Mouse (Mus musculus) stomach, postnatal 0 days (tissue): ENCODE data around the gene Zfp961. TPM values are rescaled to one million over a fixed set of nuclear protein-coding genes. Genes with fewer than 3 reads are reported as not detected.
"Not testable (repeated sequence)": the region's sequence is repeated elsewhere in the genome, so short reads cannot be mapped to it uniquely, and the experiment has no call there.

ENCODE experiments used
- ATAC-seq: fragments of 200-750 bp; cut with Nextera tagmentation; 2 replicates; pipeline ENCODE4 v1.8.0; 2017; ENCODE audit not compliant: low FRiP score, low TSS enrichment
- DNase-seq: peaks from one replicate; pipeline ENCODE4 v3.0.0-alpha.2; 2016; ENCODE audit warnings: low spot score
- H3K27ac ChIP-seq: fragments of 300-500 bp; sonication (generic); replicated peaks from 2 replicates; pipeline ENCODE4 v1.5.1; 2014; ENCODE audit warnings: mild to moderate bottlenecking, control low read depth
- H3K27me3 ChIP-seq: fragments of 300-500 bp; sonication (generic); 2 replicates; pipeline ENCODE4 v1.6.1; 2014; ENCODE audit warnings: low read length; ENCODE audit not compliant: control insufficient read depth, insufficient read depth
- H3K36me3 ChIP-seq: fragments of 300-500 bp; sonication (generic); 2 replicates; pipeline ENCODE4 v1.6.1; 2014; ENCODE audit warnings: low read length, mixed read lengths; ENCODE audit not compliant: control insufficient read depth, insufficient read depth
- H3K4me1 ChIP-seq: fragments of 300-500 bp; sonication (generic); replicated peaks from 2 replicates; pipeline ENCODE4 v1.6.1; 2014; ENCODE audit warnings: antibody characterized with exemption; ENCODE audit not compliant: control insufficient read depth, insufficient read depth
- H3K4me2 ChIP-seq: fragments of 300-500 bp; sonication (generic); replicated peaks from 2 replicates; pipeline ENCODE4 v1.6.1; 2014; ENCODE audit warnings: low read depth, mild to moderate bottlenecking, control low read depth, moderate library complexity
- H3K4me3 ChIP-seq: fragments of 300-500 bp; sonication (generic); 2 replicates; pipeline ENCODE4 v1.5.1; 2014; ENCODE audit warnings: low read depth, low read length, control low read depth
- H3K9ac ChIP-seq: fragments of 300-500 bp; sonication (generic); 2 replicates; pipeline ENCODE4 v1.6.1; 2014; ENCODE audit warnings: mild to moderate bottlenecking, low read length, control low read depth, mixed read lengths
- H3K9me3 ChIP-seq: fragments of 300-500 bp; sonication (generic); 2 replicates; pipeline ENCODE4 v1.6.1; 2016; ENCODE audit warnings: low read length; ENCODE audit not compliant: control insufficient read depth
- CTCF ChIP-seq: IDR thresholded peaks from 2 replicates; pipeline ENCODE4 v1.5.1; 2016; ENCODE audit warnings: antibody characterized with exemption, low read depth, mild to moderate bottlenecking, moderate library complexity
- EP300 ChIP-seq: optimal IDR thresholded peaks from 2 replicates; pipeline ENCODE3; 2016; ENCODE audit warnings: antibody characterized with exemption
- WGBS: fragments of 180-500 bp; shearing (Covaris S2); extraction: QIAGEN DNeasy Blood & Tissue Kit; methylation state at CpG from one replicate; pipeline ENCODE4 v1.1.7; 2014; 5-methylcytosine and 5-hydroxymethylcytosine counted together
- polyA plus RNA-seq: library from polyadenylated mRNA; unstranded; fragments of >200 nt; fragmentation: Nextera tagmentation; extraction: Ambion mirVana; gene quantifications from 2 replicates; pipeline ENCODE4 v1.2.1, GENCODE M21; 2015

Gene Zfp961
- polyA plus RNA-seq, 1 experiment from 2014 or later = 11.2 TPM

DNA sequence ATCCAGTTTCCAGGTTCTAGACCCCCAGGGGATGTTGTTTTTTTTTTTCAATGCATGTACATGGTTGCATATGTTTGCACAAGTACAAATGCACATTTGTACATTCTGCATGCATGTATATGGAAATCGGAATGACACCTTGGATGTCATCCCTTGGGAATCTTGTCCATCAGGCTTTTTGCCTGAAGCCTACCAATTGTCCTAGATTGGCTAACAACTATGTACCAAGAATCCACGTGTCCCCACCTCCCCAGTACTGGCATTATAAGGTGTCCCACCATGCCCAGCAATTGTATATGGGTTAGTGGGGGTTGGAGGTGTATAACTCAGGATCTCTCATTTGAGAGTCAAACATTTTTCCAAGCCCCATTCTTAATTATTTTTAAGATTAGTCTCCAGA, 38.6 kb upstream of the Zfp961 start:
- no peak for DNase-seq
- H3K4me1 ChIP-seq = no peaks in the 10 kb centered on the region
- no peaks in the 10 kb centered on the region for H3K27me3 ChIP-seq
- no peak for ATAC-seq
- H3K27ac ChIP-seq = no peak overlapping the region
- TF ChIP-seq EP300 (no peak), CTCF (no peak)
- 74% methylated on average over 2 of the region's 2 CpGs for WGBS
- H3K9me3 ChIP-seq = no peaks in the 10 kb centered on the region
- H3K4me2 ChIP-seq = no peak overlapping the region
- peaks cover 3% of the 10 kb centered on the region; the same call in 1 of the 2 replicates for H3K36me3 ChIP-seq
- H3K4me3 ChIP-seq = no peak overlapping the region
- H3K9ac ChIP-seq = no peak overlapping the region

GRCm38 (mm10) chr8:71922567-71923401, 28.1 kb upstream of the Zfp961 start:
- DNase-seq = peak; percentile 96
- Histone ChIP-seq H3K27me3 (no peaks in the 10 kb centered on the region), H3K4me3 (peak overlapping the region; percentile 73), H3K9me3 (no peaks in the 10 kb centered on the region), H3K4me2 (peak overlapping the region; percentile 58), H3K27ac (peak overlapping the region; percentile 98), H3K36me3 (no peaks in the 10 kb centered on the region), H3K4me1 (no peaks in the 10 kb centered on the region), H3K9ac (peak overlapping the region; percentile 87)
- no peak for TF ChIP-seq EP300
- no peak for TF ChIP-seq CTCF
- under 1% methylated on average over 55 of the region's 57 CpGs for WGBS
- ATAC-seq = peak; percentile 100

DNA sequence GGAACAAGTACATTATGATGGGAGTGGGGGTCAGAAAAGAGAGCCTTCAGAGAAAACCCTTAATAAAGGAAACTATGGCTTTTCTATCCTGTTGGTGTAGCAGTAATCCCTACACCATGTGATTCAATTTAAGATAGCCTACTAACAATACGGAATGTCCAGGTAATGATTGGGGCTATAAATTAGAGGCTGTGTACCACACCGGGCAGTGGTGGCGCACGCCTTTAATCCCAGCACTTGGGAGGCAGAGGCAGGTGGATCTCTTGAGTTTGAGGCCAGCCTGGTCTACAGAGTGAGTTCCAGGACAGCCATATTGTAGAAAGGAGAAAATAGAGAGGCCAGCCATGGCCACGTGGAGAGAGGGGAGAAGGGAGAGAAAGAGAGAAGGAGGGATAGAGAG, 25.0 kb upstream of the Zfp961 start:
- H3K4me2 ChIP-seq = no peak overlapping the region
- no peak for ATAC-seq

GRCm38 (mm10) chr8:71926551-71926950, 24.3 kb upstream of the Zfp961 start:
- Histone ChIP-seq H3K4me2 (no peak overlapping the region), H3K9ac (no peak overlapping the region), H3K36me3 (peaks cover 7% of the 10 kb centered on the region; the same call in 1 of the 2 replicates), H3K9me3 (no peaks in the 10 kb centered on the region), H3K4me1 (no peaks in the 10 kb centered on the region), H3K27me3 (no peaks in the 10 kb centered on the region), H3K4me3 (no peak overlapping the region), H3K27ac (no peak overlapping the region)
- TF ChIP-seq CTCF = no peak
- TF ChIP-seq EP300 = no peak
- DNase-seq = no peak
- 80% methylated on average over 3 of the region's 3 CpGs for WGBS
- no peak for ATAC-seq

More for the DNA sequence above, 25.0 kb upstream of the Zfp961 start:
- TF ChIP-seq EP300 (no peak), CTCF (no peak)
- H3K27me3 ChIP-seq = no peaks in the 10 kb centered on the region
- DNase-seq = no peak
- no peaks in the 10 kb centered on the region for H3K9me3 ChIP-seq
- H3K4me1 ChIP-seq = no peaks in the 10 kb centered on the region
- H3K4me3 ChIP-seq = no peak overlapping the region
- peaks cover 4% of the 10 kb centered on the region; the same call in 1 of the 2 replicates for H3K36me3 ChIP-seq
- no peak overlapping the region for H3K27ac ChIP-seq
- 92% methylated on average over 5 of the region's 5 CpGs for WGBS
- H3K9ac ChIP-seq = no peak overlapping the region

GRCm38 (mm10) chr8:71927779-71928178, 23.1 kb upstream of the Zfp961 start:
- H3K9ac ChIP-seq = no peak overlapping the region
- no peak for TF ChIP-seq EP300
- TF ChIP-seq CTCF = no peak
- H3K36me3 ChIP-seq = peaks cover 8% of the 10 kb centered on the region; the same call in 1 of the 2 replicates
- H3K9me3 ChIP-seq = no peaks in the 10 kb centered on the region
- DNase-seq (no peak), ATAC-seq (no peak)
- H3K4me2 ChIP-seq = no peak overlapping the region
- no peaks in the 10 kb centered on the region for H3K27me3 ChIP-seq
- no peaks in the 10 kb centered on the region for H3K4me1 ChIP-seq
- H3K4me3 ChIP-seq = no peak overlapping the region
- no peak overlapping the region for H3K27ac ChIP-seq

- not testable (repeated sequence) for H3K4me3 ChIP-seq, H3K27ac ChIP-seq, H3K9ac ChIP-seq, H3K36me3 ChIP-seq, DNase-seq, ATAC-seq, H3K4me2 ChIP-seq, H3K27me3 ChIP-seq, H3K9me3 ChIP-seq, H3K4me1 ChIP-seq
- 82% methylated on average over 2 of the region's 2 CpGs for WGBS
Measured at GRCm38 (mm10) chr8:71938037-71938436, 12.8 kb upstream of the Zfp961 start.
